Mouse (Mus musculus) erythroblast, embryonic 14.5 days (primary cell): ENCODE data around the gene Mybpc2. TPM values are rescaled to one million over a fixed set of nuclear protein-coding genes. Genes with fewer than 3 reads are reported as not detected.

Experiments used
- H3K27me3 ChIP-seq: 2 replicates; pipeline ENCODE4 v1.6.1; 2012; ENCODE audit warnings: inconsistent platforms; ENCODE audit not compliant: control insufficient read depth
- H3K36me3 ChIP-seq: 2 replicates; pipeline ENCODE4 v1.6.1; 2012; ENCODE audit warnings: mild to moderate bottlenecking, inconsistent platforms; ENCODE audit not compliant: control insufficient read depth
- H3K4me1 ChIP-seq: 2 replicates; pipeline ENCODE4 v1.6.1; 2012; ENCODE audit warnings: inconsistent platforms; ENCODE audit not compliant: control insufficient read depth
- H3K4me3 ChIP-seq: replicated peaks from 2 replicates; pipeline ENCODE3; 2012; ENCODE audit warnings: moderate library complexity, mild to moderate bottlenecking, inconsistent platforms
- H3K9me3 ChIP-seq: 2 replicates; pipeline ENCODE4 v1.6.1; 2012; ENCODE audit warnings: low read length, inconsistent platforms, mixed read lengths; ENCODE audit not compliant: control insufficient read depth
- GATA1 ChIP-seq: IDR thresholded peaks from 2 replicates; pipeline ENCODE4 v1.6.1; 2012; ENCODE audit warnings: low read length, inconsistent platforms, mixed read lengths
- TAL1 ChIP-seq: IDR thresholded peaks from 3 replicates; pipeline ENCODE4 v1.6.1; 2012; ENCODE audit warnings: low read length, inconsistent platforms, mixed read lengths
- polyA plus RNA-seq: library from polyadenylated mRNA; stranded (reverse); fragments of >175 nt; gene quantifications from 2 replicates; pipeline ENCODE4 v1.2.3, GENCODE M21; 2012

Gene Mybpc2
- polyA plus RNA-seq, 1 experiment, result not detected

DNA sequence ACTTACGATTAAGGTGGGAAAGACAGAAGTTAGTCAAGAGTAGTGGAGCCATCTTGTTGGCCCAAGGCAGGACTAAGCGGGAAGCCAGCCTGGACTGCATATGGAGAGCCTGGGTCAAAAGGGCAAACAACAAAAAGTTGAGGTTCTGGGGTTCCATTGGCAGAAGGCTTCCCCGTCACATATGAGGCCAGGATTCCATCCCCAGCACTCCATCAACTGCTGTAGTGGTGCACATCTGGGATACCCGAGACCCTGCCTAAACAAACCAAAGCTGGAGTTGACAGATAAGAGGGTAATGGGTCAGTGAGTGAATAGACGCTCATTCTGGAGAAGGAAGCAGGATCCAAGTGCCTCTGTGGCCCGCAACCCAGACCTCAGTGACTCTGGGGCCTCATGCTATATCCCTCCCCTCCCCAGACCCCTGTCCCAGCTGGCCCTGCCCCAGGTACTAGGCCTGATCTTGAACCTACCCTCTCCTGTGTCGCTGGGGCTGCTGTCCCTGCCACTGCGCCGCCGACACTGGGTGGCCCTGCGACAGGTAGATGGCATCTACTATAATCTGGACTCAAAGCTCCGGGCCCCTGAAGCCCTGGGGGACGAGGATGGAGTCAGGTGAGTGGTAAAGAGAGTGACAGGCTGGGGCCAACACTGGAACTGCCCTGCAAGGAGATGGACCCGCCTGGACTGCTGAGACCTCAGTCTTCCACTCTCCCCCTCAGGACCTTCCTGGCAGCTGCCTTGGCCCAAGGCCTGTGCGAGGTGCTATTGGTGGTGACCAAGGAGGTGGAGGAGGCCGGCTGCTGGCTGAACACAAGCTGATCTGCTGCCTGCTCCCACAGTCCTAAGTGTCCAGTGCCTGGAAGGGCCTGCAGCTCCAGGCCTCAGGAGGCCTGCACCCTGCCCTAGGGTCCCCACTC, 53.5 kb downstream of the Mybpc2 start:
- Histone ChIP-seq H3K27me3 (peaks cover 24% of the 10 kb centered on the region), H3K9me3 (no peaks in the 10 kb centered on the region), H3K4me3 (peak overlapping the region; percentile 81), H3K4me1 (peaks cover 92% of the 10 kb centered on the region), H3K36me3 (peaks cover 57% of the 10 kb centered on the region)
- TF ChIP-seq TAL1 (peak; percentile 75), GATA1 (no peak)

DNA sequence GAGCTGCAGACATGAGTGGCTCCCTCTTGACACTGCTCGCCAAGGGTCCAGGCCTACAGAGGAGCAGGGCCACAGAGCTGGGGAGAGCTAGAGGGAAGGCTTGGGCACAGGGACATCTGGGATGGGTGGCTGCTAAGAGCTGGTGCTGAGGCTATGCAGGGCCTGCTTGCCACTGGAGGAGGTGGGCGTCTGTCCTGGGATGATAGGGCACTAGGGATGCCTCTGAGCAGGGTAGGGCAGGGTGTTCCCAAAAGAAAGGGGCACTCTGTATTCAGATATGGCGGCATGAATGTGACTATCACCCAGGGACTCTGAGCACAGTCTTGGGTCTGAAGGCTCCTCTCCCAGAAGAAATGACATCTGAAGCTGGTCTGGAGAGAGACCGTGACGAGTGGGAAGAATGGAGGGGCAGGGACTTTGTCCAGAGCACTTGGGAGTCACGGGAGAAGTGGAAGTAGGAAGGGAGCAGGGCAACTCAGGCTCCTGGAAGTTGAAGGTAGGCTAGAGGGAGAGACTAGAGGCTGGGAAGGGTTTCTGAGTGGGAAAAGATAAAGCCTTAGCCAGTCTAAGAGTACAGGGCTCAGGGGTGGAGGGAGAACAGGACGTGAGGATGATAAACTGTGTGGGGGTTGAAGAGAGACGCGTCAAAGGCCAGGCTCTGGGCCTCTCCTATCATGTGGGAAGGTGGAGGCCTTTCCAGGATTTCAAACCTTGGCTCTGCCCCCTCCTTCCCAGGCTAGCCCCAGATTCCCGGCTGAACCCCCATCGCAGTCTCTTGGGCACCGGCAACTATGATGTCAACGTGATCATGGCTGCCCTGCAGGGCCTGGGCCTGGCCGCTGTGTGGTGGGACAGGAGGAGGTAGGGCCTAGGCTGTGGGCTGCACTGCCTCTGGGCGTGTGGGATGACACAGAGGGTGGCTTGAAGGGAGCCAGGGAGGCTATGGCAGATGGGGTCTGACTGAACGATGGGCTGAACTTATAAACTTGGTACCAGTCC, 54.5 kb downstream of the Mybpc2 start:
- Histone ChIP-seq H3K36me3 (peaks cover 60% of the 10 kb centered on the region), H3K27me3 (peaks cover 15% of the 10 kb centered on the region), H3K4me3 (peak overlapping the region; percentile 81), H3K4me1 (peaks cover 94% of the 10 kb centered on the region), H3K9me3 (no peaks in the 10 kb centered on the region)
- peak; percentile 58; the same call in 1 of the 2 replicates for TF ChIP-seq GATA1
- TF ChIP-seq TAL1, result peak; percentile 83

DNA sequence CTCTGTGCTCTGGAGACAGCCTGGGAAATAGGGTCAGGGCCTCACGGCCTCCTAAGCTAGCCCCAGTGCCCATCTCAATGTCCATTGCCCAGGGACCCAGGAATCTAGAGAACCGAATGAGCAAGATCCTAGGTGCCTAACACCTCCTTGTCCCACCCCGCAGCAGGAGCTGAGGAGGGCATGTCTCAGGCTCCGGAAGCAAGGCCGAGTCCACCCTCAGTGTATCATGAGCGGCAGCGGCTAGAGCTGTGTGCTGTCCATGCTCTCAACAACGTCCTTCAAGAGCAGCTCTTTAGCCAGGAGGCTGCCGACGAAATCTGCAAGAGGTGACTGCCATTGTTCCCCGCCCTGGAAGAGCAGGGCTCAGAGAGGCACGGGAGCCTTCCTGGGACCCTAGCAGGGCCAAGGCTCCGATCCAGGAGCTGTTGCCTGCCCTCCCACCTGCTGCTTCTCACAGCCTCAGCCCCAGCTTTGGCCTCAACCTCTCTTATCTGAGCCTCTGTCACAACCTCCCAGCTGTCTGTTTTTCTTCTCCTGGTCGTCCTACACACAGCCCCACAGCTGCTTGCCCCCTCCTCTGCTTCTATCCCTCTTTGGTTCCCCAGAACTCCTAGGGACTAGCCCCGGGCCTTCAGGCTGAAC, 55.7 kb downstream of the Mybpc2 start:
- Histone ChIP-seq H3K4me1 (peaks cover 95% of the 10 kb centered on the region), H3K9me3 (no peaks in the 10 kb centered on the region), H3K36me3 (peaks cover 60% of the 10 kb centered on the region), H3K4me3 (peak overlapping the region; percentile 81), H3K27me3 (peaks cover 13% of the 10 kb centered on the region)
- TF ChIP-seq TAL1 (no peak), GATA1 (0 out of 2 replicates have a peak, but pooled peaks have one; percentile 12)

DNA sequence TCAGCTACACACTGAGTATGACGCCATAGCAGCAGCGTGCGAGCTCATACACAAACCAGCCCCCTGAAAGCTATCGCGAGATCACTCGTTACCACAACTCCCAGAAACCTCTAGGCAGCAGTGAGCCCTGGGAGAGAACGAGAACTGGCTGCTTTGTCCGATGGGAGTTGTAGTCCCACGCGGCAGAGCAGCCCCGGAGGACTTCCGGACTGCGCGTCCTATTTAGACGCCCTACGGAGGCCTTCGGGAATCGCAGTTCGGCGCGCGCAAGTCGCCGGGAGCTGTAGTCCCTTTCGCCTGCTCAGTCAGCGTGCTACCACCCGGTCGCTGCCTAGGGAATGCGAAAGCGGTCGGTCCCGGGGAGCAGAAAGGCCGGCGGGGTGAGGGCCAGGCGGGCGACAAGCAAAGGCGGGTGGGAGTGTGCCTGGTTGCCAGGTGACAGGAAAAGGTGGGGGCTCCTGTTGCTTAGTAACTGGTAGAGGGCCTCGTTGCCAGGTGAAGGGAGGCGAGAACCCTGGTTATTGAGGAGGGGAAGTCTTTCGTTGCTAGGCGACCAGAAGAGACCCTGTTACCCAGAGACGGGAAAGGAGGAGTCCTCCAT, 56.5 kb downstream of the Mybpc2 start, which contains the start of gene Josd2:
Gene Josd2 (plus strand): TSS at position 170 of the 601 bp plus-strand sequence.
- H3K4me3 ChIP-seq, result peak within 1 kb of the TSS; percentile 81
- peaks cover 58% of the 10 kb centered on the region for H3K36me3 ChIP-seq
- peaks cover 18% of the 10 kb centered on the region for H3K27me3 ChIP-seq
- TF ChIP-seq TAL1, result no peak
- no peak for TF ChIP-seq GATA1
- no peaks in the 10 kb centered on the region for H3K9me3 ChIP-seq
- H3K4me1 ChIP-seq, result peaks cover 94% of the 10 kb centered on the region

DNA sequence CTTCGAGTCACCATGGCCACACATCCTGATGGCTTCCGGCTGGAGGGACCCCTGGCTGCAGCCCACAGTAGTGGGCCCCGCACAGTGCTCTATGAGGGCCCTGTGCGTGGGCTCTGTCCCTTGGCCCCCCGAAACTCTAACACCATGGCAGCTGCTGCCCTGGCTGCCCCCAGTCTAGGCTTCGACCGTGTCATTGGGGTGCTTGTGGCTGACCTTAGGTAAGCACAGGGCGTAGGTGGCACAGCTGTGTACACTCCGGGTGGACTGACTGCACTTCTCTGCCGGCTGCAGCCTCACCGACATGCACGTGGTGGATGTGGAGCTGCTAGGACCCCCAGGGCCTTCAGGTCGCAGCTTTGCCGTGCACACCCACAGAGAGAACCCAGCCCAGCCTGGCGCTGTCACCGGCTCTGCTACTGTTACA, 57.6 kb downstream of the Mybpc2 start:
- TF ChIP-seq TAL1 (no peak), GATA1 (no peak)
- Histone ChIP-seq H3K4me3 (peak overlapping the region; percentile 81), H3K36me3 (peaks cover 51% of the 10 kb centered on the region), H3K9me3 (peaks cover 7% of the 10 kb centered on the region), H3K27me3 (peaks cover 29% of the 10 kb centered on the region), H3K4me1 (peaks cover 93% of the 10 kb centered on the region)

DNA sequence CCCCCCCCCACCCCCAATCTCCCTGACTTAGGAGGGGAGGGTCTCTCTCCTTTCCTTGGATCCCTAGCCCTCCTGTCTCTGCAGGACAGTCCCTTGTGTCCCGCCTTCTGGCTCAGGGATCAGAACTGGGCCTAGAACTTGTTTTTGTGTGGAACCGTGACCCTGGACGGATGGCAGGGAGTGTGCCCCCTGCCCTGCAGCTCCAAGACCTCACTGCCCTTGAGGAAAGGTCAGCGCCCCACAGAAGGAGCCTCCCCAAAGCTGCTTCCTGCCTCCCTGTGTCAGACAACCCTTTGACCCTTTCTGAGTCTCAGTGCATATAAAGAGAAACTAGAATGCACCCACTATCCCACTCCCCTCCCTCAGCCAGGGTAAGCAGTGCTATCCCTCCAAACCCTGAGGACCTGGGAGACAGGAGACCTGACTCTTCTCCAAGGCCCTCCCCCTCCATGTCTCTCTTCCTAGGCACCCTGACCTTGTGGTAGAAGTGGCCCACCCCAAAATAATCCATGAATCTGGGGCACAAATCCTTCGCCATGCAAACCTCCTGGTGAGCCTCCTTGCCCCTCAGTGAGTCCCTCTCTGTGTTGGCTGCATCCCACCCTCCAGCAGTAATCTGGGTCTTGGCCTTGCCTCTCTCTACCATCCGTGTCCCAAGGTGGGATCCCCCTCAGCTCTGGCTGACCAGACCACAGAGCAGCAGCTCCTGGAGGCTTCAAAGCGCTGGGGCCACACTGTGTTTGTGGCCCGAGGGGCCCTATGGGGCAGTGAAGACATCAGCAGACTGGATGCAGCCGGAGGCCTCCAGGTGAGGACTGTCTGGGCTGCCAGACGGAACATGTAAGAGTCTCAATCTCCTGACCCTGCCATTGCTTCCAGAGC, 58.2 kb downstream of the Mybpc2 start:
- peaks cover 88% of the 10 kb centered on the region for H3K4me1 ChIP-seq
- H3K36me3 ChIP-seq, result peaks cover 45% of the 10 kb centered on the region
- TF ChIP-seq GATA1 (no peak), TAL1 (no peak)
- no peak overlapping the region for H3K4me3 ChIP-seq
- peaks cover 35% of the 10 kb centered on the region for H3K27me3 ChIP-seq
- peaks cover 14% of the 10 kb centered on the region for H3K9me3 ChIP-seq

DNA sequence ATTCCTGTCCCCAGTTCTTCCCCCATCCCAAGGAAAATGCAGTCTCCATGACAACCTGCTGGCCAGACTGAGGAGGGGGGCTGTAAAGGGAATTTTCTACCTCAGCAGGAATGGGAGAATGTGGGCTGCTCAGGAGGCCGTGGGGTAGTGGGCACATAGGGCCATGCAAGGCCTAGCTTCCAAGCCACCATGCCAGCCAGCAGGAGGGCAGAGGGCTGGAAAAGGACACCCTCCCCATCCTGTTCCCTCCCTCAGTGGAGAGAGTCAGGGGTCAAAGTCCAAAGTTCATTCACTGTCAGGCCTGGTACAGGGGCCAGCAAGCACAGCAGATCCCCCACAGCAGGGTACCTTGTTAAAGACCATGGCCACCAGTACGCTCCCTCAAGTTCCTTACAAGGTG, 59.3 kb downstream of the Mybpc2 start, which contains the start of gene Aspdh:
Gene Aspdh (plus strand): TSS at position 281 of the 400 bp plus-strand sequence.
- peak within 1 kb of the TSS; percentile 17 for H3K4me3 ChIP-seq
- peaks cover 33% of the 10 kb centered on the region for H3K36me3 ChIP-seq
- H3K27me3 ChIP-seq, result peaks cover 46% of the 10 kb centered on the region
- no peak for TF ChIP-seq TAL1
- no peak for TF ChIP-seq GATA1
- peaks cover 76% of the 10 kb centered on the region for H3K4me1 ChIP-seq
- peaks cover 20% of the 10 kb centered on the region for H3K9me3 ChIP-seq

DNA sequence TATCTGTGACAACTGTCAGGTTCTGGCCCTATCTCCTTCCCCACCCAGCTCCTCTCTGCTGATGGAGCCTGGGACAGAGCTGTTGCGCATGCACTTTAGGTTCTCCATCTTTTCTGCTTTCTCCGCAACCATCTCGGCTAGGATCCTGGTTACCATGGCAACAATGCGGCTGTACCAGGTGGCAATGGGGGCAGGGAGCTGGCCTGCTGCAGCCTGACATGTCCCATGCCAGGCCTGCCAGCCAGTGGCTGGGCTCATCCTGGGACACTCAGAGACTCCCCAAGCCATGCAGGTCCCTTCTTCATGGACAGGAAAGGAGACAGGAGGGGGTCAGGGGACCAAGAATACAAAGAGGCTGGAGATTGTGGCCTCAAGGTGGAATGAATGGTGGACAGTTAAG, 59.9 kb downstream of the Mybpc2 start:
- Histone ChIP-seq H3K9me3 (peaks cover 20% of the 10 kb centered on the region), H3K4me3 (no peak overlapping the region), H3K27me3 (peaks cover 52% of the 10 kb centered on the region), H3K4me1 (peaks cover 71% of the 10 kb centered on the region), H3K36me3 (peaks cover 27% of the 10 kb centered on the region)
- TF ChIP-seq TAL1 (no peak), GATA1 (no peak)
